Mouse (Mus musculus): Measurements from ENCODE around the gene Slc25a35. TPM values are rescaled to one million over a fixed set of nuclear protein-coding genes. Genes with fewer than 3 reads are reported as not detected.
A peak's percentile ranks its signal among the peaks of the same experiment; 100 is the strongest.
"Not testable (repeated sequence)": the region's sequence is repeated elsewhere in the genome, so short reads cannot be mapped to it uniquely, and the experiment has no call there.

The Slc25a35 gene
- total and polyA plus RNA-seq, 3 experiments: 4.2 to 21.6 (median 5.3) TPM

DNA sequence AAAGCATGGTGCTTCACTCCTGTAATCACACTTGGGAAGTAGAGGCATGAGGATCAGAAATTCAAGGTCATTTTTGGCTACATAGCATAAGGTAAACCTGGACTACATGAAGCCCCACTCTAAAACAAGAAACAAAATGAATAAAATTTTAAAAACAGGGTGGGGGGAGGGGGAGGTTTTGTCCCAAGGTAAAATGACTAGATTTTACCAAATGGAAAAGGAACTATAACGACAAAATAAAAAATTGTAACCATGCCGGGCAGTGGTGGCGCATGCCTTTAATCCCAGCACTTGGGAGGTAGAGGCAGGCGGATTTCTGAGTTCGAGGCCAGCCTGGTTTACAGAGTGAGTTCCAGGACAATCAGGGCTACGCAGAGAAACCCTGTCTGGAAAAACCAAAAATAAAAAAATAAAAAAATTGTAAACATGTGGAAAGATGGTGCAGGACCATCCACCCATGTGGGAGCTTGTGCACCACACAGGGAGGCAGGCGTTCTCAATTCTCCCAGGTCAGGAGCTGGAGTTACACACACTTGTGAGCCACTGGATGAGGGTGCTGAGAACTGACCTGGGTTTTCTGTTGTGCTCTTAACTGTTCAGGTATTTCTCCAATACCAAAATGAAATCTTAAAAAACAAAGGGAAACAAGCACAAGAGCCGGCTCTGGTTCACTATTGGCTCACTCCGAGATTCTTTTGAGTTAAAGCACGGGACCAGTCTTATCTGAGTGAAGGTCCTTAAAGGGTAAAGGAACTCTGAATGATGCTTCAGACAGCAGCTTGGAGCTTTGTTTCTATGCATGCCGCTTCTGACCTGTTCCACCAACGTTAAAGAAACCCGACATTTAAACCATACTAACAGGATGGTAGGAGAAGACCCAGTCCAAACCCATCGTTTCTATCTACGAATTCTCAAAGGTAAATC lies 42.7 kb downstream of the Slc25a35 start:
- no peak for TF ChIP-seq POLR2A (IDR thresholded peaks at IDR 0.05; ENCODE audit: insufficient read depth, low read depth, low read length)
- no peak for TF ChIP-seq CTCF (IDR thresholded peaks at IDR 0.05)
- TF ChIP-seq EP300 (IDR thresholded peaks at IDR 0.05; ENCODE audit: insufficient read depth, low read depth, low read length): no peak
- intact Hi-C loops (cut with DNase I): no loop called here
- no peak for DNase-seq
- Histone ChIP-seq H3K27ac (no peak overlapping the region), H3K27me3 (ENCODE audit: control insufficient read depth, insufficient read depth, low read length) (no peaks in the 10 kb centered on the region), H3K36me3 (ENCODE audit: control insufficient read depth, insufficient read depth, low read length) (no peaks in the 10 kb centered on the region), H3K4me1 (ENCODE audit: control insufficient read depth, insufficient read depth, low read length) (peaks cover 3% of the 10 kb centered on the region), H3K79me2 (replicated peaks; ENCODE audit: control insufficient read depth, insufficient read depth, low read length) (no peaks in the 10 kb centered on the region), H3K9ac (ENCODE audit: low read depth, low read length) (no peak overlapping the region), H3K4me3 (no peak overlapping the region)
- 77% methylated on average over 15 of the region's 15 CpGs for WGBS

DNA sequence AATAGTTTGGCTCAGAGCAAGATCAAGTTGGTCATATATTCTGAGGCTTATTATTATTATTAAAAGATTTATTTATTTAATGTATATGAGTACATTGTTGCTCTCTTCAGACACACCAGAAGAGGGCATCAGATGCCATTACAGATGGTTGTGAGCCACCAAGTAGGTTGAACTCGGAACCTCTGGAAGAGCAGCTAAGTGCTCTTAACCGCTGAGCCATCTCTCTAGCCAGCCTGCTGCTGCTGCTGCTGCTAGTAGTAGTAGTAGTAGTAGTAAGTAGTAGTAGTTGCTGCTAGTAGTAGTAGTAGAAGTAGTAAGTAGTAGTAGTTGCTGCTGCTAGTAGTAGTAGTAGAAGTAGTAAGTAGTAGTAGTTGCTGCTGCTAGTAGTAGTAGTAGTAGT lies 43.5 kb downstream of the Slc25a35 start:
- intact Hi-C loops (cut with DNase I); DNase-seq; H3K4me3 ChIP-seq; H3K27me3 ChIP-seq (ENCODE audit: control insufficient read depth, insufficient read depth, low read length); H3K36me3 ChIP-seq (ENCODE audit: control insufficient read depth, insufficient read depth, low read length); H3K9ac ChIP-seq (ENCODE audit: low read depth, low read length); H3K4me1 ChIP-seq (ENCODE audit: control insufficient read depth, insufficient read depth, low read length); H3K79me2 ChIP-seq (replicated peaks; ENCODE audit: control insufficient read depth, insufficient read depth, low read length): not testable (repeated sequence)
- WGBS: 57% methylated on average over 2 of the region's 2 CpGs
- TF ChIP-seq CTCF (IDR thresholded peaks at IDR 0.05): peak; percentile 20
- H3K27ac ChIP-seq: peak overlapping the region; percentile 89; the same call in 1 of the 2 replicates

DNA sequence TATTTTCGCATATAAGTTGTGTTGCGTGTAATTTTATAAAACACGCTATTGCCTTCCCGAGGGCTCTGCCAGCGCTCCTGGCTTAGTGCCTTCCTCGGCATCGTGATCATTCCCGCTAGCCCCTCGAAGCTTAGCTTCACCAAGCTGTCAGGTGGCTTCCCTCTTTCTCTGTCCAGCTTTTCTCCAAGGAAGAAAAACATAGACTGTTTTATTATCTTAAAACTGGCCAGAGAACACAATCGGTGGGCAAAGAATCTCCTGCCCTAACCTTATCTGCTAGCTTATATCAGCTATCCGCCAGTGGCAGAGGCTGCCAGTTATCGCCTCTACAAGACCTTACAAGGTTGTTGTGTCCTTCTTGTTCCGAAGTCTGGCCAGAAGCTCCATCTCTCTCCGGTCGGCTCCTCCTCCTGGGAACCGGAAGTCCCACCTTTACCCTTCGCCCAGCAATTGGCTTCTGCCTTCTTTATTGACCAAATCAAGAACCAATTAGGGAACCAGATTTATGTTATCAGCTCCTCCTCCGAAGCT lies 44.2 kb downstream of the Slc25a35 start:
- Histone ChIP-seq H3K4me1 (ENCODE audit: control insufficient read depth, insufficient read depth, low read length) (peaks cover 6% of the 10 kb centered on the region), H3K27me3 (ENCODE audit: control insufficient read depth, insufficient read depth, low read length) (no peaks in the 10 kb centered on the region), H3K27ac (peak overlapping the region; percentile 89), H3K4me3 (peak overlapping the region; percentile 77), H3K79me2 (replicated peaks; ENCODE audit: control insufficient read depth, insufficient read depth, low read length) (peaks cover 5% of the 10 kb centered on the region), H3K9ac (ENCODE audit: low read depth, low read length) (peak overlapping the region; percentile 52), H3K36me3 (ENCODE audit: control insufficient read depth, insufficient read depth, low read length) (peaks cover 2% of the 10 kb centered on the region; the same call in 1 of the 2 replicates)
- peak; percentile 88 to 92 for DNase-seq
- WGBS: under 1% methylated on average over 18 of the region's 18 CpGs
- intact Hi-C loops (cut with DNase I): no loop called here
- TF ChIP-seq POLR2A (IDR thresholded peaks at IDR 0.05; ENCODE audit: insufficient read depth, low read depth, low read length): peak; percentile 97
- TF ChIP-seq EP300 (IDR thresholded peaks at IDR 0.05; ENCODE audit: insufficient read depth, low read depth, low read length): 0 out of 2 replicates have a peak, but pooled peaks have one; percentile 54
- no peak for TF ChIP-seq CTCF (IDR thresholded peaks at IDR 0.05)

DNA sequence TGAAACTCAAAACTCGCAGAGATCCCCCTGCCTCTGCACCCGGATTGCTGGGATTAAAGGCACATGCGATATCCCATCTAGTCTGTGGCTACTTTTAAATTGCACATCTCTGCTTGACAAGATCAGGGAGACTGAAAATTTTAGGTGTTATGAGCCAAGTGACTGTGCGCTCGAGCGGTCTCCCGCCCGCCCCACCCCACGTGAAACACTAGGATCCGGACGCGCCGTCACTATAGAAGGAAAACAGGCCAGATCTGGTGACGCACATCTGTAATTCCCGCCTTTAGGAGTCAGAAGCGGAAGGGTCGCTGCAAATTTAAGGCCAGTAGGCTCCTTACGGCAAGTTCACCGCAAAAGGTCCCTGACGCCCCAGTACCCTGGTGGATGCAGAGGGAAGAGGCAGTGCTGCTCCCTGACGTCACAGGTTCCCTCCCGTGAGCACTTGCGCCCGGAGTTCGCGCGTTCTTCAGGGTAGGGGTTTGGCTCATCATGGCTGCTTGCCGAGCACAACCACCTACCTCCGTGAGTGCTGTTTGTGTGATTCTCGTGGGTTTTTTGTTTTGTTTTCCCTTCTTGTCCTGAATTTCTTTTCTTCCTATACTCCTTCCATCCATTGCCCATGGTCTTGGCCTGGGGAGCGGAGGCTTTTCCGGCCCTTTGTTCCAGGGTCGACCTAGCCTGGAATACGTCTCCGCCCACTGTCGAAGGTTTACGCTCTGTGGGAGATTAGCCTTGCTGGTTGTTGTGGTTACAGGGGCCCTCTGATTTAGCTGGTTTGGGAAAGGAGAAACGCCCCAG lies 47.9 kb downstream of the Slc25a35 start, which contains the start of gene Ctc1:
Gene Ctc1 (plus strand): TSS at position 268 of the 798 bp plus-strand sequence.
- intact Hi-C loops (cut with DNase I): no loop called here
- H3K36me3 ChIP-seq (ENCODE audit: control insufficient read depth, insufficient read depth, low read length): peaks cover 2% of the 10 kb centered on the region; the same call in 1 of the 2 replicates
- peak within 1 kb of the TSS; percentile 96 for H3K27ac ChIP-seq
- H3K27me3 ChIP-seq (ENCODE audit: control insufficient read depth, insufficient read depth, low read length): no peaks in the 10 kb centered on the region
- 1% methylated on average over 38 of the region's 38 CpGs for WGBS
- DNase-seq: peak; percentile 92
- H3K79me2 ChIP-seq (replicated peaks; ENCODE audit: control insufficient read depth, insufficient read depth, low read length): peaks cover 5% of the 10 kb centered on the region
- peak within 1 kb of the TSS; percentile 81 for H3K9ac ChIP-seq (ENCODE audit: low read depth, low read length)
- no peak; the same call in 1 of the 2 replicates for TF ChIP-seq EP300 (IDR thresholded peaks at IDR 0.05; ENCODE audit: insufficient read depth, low read depth, low read length)
- peak; percentile 97 for TF ChIP-seq POLR2A (IDR thresholded peaks at IDR 0.05; ENCODE audit: insufficient read depth, low read depth, low read length)
- peak; percentile 81 for TF ChIP-seq CTCF (IDR thresholded peaks at IDR 0.05)
- peaks cover 5% of the 10 kb centered on the region; the same call in 1 of the 2 replicates for H3K4me1 ChIP-seq (ENCODE audit: control insufficient read depth, insufficient read depth, low read length)
- peak within 1 kb of the TSS; percentile 64 for H3K4me3 ChIP-seq

DNA sequence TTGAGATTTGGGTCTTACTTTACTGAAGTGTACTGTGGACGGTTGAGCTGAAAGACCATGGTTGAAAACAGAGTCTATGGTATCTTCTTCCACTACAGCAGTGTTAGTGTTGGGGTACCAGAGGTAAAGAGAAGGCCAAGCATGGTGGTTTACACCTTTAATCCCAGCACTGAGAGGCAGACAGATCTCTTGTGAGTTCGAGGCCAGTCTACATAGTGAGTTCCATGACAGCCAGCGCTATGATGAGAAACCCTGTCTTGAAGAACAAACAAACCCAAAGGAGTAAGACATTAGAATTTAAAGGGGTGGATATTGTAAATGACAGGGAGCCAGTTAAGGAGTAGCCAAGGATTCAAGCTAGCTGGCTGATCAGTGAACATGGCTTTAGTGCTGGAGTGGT lies 48.8 kb downstream of the Slc25a35 start:
- Histone ChIP-seq H3K36me3 (ENCODE audit: control insufficient read depth, insufficient read depth, low read length) (peaks cover 2% of the 10 kb centered on the region; the same call in 1 of the 2 replicates), H3K4me1 (ENCODE audit: control insufficient read depth, insufficient read depth, low read length) (peaks cover 4% of the 10 kb centered on the region; the same call in 1 of the 2 replicates), H3K9ac (ENCODE audit: low read depth, low read length) (peak overlapping the region; percentile 81), H3K79me2 (replicated peaks; ENCODE audit: control insufficient read depth, insufficient read depth, low read length) (peaks cover 5% of the 10 kb centered on the region), H3K4me3 (peak overlapping the region; percentile 64; the same call in 1 of the 2 replicates), H3K27me3 (ENCODE audit: control insufficient read depth, insufficient read depth, low read length) (no peaks in the 10 kb centered on the region), H3K27ac (no peak overlapping the region)
- TF ChIP-seq EP300 (IDR thresholded peaks at IDR 0.05; ENCODE audit: insufficient read depth, low read depth, low read length) (no peak), POLR2A (IDR thresholded peaks at IDR 0.05; ENCODE audit: insufficient read depth, low read depth, low read length) (no peak), CTCF (IDR thresholded peaks at IDR 0.05) (no peak)
- DNase-seq: no peak
- intact Hi-C loops (cut with DNase I): no loop called here
- 53% methylated on average over 3 of the region's 3 CpGs for WGBS

Data from heart, adult 2 months (tissue).